Mouse (Mus musculus) brain, embryonic 18.5 days (tissue): ENCODE results near the gene Gm26920.
"Not testable (repeated sequence)": the region's sequence is repeated elsewhere in the genome, so short reads cannot be mapped to it uniquely, and the experiment has no call there.

Source experiments
- DNase-seq: peaks from one replicate; pipeline ENCODE4 v3.0.0-alpha.2; 2012; ENCODE audit warnings: low read depth, low spot score

The Gm26920 gene

DNA sequence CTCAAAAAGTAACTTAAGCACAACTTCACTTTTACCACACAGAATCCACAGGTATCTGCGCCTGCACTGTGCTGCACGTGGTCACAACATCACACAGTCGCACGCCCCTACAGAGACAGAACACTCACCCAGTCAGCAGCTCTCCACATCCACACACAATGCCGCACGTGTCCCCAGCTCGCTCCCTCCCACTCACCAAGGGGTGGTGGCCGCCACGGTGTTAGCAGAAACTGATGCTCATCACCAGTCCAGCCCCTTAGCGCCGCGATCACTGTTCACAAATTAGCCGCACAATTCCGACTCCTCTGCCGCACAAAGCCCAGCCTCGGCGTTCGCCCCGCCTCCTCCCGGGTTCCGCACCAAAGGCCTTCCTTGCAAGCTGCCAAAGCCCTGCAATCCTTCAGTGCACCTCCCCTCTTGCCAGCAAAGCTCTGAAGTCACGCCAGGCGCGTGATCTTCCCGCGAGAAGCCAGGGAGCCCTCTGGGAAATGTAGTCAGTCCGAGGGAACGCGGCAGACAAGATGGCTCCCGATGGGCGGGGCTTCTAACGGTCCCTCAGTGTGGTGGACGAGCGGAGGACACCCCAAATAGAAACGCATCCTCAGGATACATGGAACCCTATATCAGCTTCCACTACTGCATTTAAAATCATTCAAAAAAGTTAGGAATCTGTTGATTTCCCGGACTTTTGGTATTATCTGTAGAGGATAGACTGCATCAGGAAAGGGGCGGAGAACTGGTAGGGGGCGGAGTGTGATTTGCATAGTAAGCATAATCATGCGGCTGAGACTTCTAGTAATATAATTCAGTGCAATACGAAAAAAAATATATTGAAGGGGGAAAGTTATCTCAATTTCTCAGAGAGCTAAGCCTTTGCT, at the start of gene Gm26920, which contains the start of gene Zfp566:
Gene Gm26920 (minus strand): TSS at position 319 of the 878 bp plus-strand sequence.
Gene Zfp566 (minus strand): TSS at position 436 of the 878 bp plus-strand sequence.
- DNase-seq = peak; percentile 98

GRCm38 (mm10) chr7:30136826-30137225, 46.6 kb upstream of the Gm26920 start:
- DNase-seq = no peak

GRCm38 (mm10) chr7:30132396-30132795, 42.2 kb upstream of the Gm26920 start:
- DNase-seq = no peak

DNA sequence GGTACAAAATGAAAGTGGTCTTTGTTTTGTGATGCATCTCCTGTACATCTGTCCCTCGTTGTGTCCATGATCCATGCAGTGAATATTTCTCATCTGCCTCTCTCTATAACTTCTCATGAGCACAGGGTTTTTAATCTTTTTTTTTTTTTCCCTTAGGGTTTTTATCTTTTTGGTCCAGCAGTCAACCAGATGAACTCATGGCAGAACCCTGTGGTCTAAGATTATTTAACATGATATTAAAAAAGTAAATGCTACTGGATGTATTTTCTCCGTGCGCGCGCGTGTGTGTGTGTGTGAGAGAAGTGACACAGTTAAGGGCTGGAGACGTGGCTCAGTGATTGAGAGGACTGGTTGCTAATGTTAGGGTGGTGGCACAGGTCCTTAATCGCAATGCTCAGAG, 39.7 kb upstream of the Gm26920 start:
- DNase-seq = no peak

DNA sequence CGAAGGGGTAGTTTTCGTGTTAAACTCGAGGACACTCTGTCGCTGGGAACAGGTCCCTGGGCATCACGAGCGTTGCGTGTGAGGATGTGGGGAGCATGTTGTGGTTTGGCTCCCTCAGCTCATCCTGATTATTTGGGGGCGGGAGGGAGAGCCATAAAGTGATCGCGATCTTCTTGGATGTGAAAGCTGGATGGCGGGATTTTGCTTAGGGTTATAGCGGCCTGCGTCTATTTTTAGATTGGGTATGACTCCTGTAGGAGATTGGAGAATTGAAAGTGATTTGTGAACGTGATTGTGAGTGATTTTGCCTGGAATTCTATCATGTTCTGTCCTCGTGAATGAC, 31.9 kb upstream of the Gm26920 start:
- peak; percentile 3 for DNase-seq

GRCm38 (mm10) chr7:30121308-30122187, 31.3 kb upstream of the Gm26920 start, which contains the start of gene Zfp382:
Gene Zfp382, plus strand, starts transcription at chr7:30121942.
- DNase-seq = peak; percentile 74

- DNase-seq = not testable (repeated sequence)
Measured at GRCm38 (mm10) chr7:30117935-30118334, 27.7 kb upstream of the Gm26920 start.

DNA sequence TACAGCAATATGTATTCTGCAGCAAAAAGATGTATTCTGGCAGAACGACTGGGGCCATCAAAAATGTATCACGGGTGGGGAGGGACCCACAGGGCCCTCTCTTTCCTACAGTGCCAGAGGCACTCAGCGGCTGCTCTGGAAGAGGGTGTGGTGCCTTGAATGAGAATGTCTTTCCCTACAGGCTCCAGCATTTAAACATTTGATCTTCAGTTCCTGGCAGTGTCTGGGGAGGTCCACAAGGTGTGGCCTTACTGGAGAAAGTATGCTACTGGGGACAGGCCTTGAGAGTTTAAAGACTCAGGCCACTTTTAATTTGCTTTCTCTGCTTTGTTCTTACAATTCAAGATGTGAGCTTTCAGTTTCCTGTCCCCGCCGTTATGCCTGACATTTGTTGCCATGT, 25.9 kb upstream of the Gm26920 start:
- DNase-seq = no peak

DNA sequence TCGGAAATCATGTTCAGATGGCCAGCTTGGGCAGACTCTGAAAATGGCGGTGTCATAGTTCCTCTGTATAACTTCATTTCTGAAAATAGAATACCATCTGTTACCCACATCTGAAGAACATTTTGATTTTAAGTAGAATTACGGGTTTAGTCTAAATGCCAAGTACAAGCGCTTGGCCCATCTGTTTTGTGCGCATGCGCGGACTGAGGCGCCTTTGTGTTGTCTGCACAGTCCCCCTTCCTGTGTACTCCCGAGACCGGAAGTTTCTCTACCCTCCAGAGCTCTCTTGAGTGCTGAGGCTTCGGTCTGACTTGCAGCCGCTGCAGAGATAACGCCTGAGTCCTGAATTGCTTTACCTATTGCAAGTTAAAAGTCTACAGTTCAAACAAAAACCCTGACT, 9.1 kb upstream of the Gm26920 start:
- no peak for DNase-seq

- no peak for DNase-seq
Measured at GRCm38 (mm10) chr7:30095551-30096125, 5.4 kb upstream of the Gm26920 start.

GRCm38 (mm10) chr7:30094646-30095429, 4.6 kb upstream of the Gm26920 start, which contains the start of gene Zfp260:
Gene Zfp260, plus strand, starts transcription at chr7:30094777.
- peak; percentile 94 for DNase-seq

- DNase-seq = no peak
Measured at GRCm38 (mm10) chr7:30093918-30094415, 3.8 kb upstream of the Gm26920 start.

DNA sequence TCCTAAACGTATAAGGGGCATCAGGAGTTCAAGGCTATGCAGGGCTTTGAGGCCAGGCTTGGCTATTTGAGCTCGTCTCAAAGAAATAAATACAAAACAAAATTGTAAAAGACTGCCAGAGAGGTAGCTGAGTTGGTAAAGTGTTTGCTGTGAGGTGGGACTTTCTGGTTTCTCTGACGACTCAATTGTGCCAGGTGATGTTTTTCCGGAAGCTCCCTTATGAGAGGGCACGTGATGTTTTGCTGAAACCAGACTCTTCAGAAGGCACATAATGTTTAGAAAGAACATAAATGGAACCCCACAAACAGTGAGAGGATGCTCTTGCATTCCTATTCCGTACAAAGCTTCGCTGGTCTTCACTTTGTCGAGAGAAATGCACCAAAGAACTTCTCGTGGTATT, 2.5 kb upstream of the Gm26920 start:
- DNase-seq = no peak

DNA sequence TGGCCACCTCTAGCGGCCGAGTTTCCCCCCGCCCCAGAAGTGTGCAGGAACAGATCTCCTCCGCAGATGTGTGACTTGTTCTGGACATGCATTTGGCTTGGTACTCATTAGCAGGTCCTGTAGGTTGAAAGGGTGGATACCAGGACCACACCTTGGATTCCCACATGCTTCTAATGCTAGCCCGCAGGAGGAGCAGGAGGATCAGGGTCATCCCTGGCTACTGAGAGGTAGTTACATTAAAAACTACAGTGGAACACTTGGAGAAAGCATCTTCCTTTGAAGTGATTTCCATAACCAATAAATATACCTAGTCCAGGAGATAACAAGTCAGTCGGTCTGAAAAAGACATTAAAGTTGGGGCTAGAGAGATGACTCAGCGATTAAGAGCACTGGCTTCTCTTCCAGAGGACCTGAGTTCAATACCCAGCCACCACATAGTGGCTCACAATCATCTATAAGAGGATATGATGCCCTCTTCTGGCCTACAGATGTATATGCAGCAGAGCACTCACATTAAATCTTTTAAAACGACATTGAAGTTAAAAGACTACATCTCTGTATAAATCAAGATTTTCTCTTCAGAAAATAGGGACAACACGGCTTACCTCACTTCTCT, 868 bp upstream of the Gm26920 start:
- DNase-seq = no peak

GRCm38 (mm10) chr7:30089405-30089804, 805 bp downstream of the Gm26920 start:
- DNase-seq = no peak

GRCm38 (mm10) chr7:30086524-30086923, 3.7 kb downstream of the Gm26920 start:
- no peak for DNase-seq

- DNase-seq = peak; percentile 74
Measured at GRCm38 (mm10) chr7:30072146-30073028, 17.8 kb downstream of the Gm26920 start, which contains the start of gene Zfp82. Gene Zfp82, minus strand, starts transcription at chr7:30072900.

DNA sequence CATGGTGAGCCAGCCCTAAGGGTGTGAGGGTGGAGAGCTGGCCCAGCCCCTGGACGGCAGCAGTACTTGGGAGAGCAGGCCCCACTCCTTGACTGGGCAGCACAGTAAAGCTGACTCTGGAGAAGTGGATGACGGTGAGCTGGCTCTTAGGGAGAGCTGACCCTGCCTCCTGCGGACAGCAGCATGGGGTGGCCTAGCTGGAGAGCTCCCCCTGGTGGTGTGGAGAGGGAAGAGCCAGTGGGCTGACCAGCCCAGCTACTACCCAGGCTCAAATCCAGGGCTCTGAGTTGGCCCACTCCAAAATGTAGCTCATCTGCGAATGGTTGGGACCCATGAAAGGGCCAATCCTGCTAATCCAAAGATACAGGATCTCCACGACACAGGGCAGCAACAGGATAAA, 25.6 kb downstream of the Gm26920 start:
- DNase-seq = no peak

- no peak for DNase-seq
Measured at GRCm38 (mm10) chr7:30062478-30062877, 27.7 kb downstream of the Gm26920 start.
